Mouse (Mus musculus) left cerebral cortex, adult 11 months (tissue): Measurements from ENCODE around the gene Smlr1.

Source experiments
- DNase-seq: peaks from one replicate; pipeline ENCODE4 v3.0.0; 2022; ENCODE audit warnings: low spot score

The Smlr1 gene

GRCm38 (mm10) chr10:25499323-25500071 lies 36.6 kb downstream of the Smlr1 start:
- no peak for DNase-seq

GRCm38 (mm10) chr10:25488456-25488855 lies 47.6 kb downstream of the Smlr1 start:
- peak; percentile 51 for DNase-seq

GRCm38 (mm10) chr10:25482791-25483190 lies 53.3 kb downstream of the Smlr1 start:
- no peak for DNase-seq

GRCm38 (mm10) chr10:25479716-25480115 lies 56.4 kb downstream of the Smlr1 start:
- no peak for DNase-seq
